Mouse (Mus musculus) G1E (cell line): ENCODE data around the gene Rps6kb1. TPM values are rescaled to one million over a fixed set of nuclear protein-coding genes. Genes with fewer than 3 reads are reported as not detected.

Experiments
- ATAC-seq: 2 replicates; pipeline ENCODE4 v1.8.0; 2016; ENCODE audit warnings: mild to moderate bottlenecking; ENCODE audit not compliant: insufficient number of reproducible peaks, poor library complexity, low FRiP score, severe bottlenecking; ENCODE audit errors: extremely low read depth
- DNase-seq: peaks from one replicate; pipeline ENCODE4 v3.0.0; 2012; ENCODE audit warnings: low spot score
- H3K27me3 ChIP-seq: 2 replicates; pipeline ENCODE4 v1.6.1; 2012; ENCODE audit warnings: mild to moderate bottlenecking, low read length, inconsistent platforms; ENCODE audit not compliant: insufficient read depth
- H3K36me3 ChIP-seq: replicated peaks from 2 replicates; pipeline ENCODE3; 2012; ENCODE audit warnings: mild to moderate bottlenecking, inconsistent platforms
- H3K4me1 ChIP-seq: 2 replicates; pipeline ENCODE4 v1.6.1; 2012; ENCODE audit warnings: low read depth, low read length, inconsistent platforms, mixed read lengths; ENCODE audit not compliant: insufficient read depth
- H3K4me3 ChIP-seq: 2 replicates; pipeline ENCODE4 v1.5.1; 2012; ENCODE audit warnings: low read depth, mild to moderate bottlenecking, inconsistent platforms, low read length, moderate library complexity, mixed read lengths
- H3K9me3 ChIP-seq: replicated peaks from 2 replicates; pipeline ENCODE4 v1.6.1; 2012; ENCODE audit warnings: inconsistent platforms
- CTCF ChIP-seq: IDR thresholded peaks from 2 replicates; pipeline ENCODE4 v1.5.1; 2012; ENCODE audit warnings: low read depth, low read length, inconsistent platforms, mixed read lengths
- GATA1 ChIP-seq: IDR thresholded peaks from 2 replicates; pipeline ENCODE4 v1.6.1; 2012; ENCODE audit warnings: borderline replicate concordance, low read length, inconsistent platforms, mixed read lengths
- GATA2 ChIP-seq: IDR thresholded peaks from 2 replicates; pipeline ENCODE4 v1.6.1; 2012; ENCODE audit warnings: low read depth, low read length, inconsistent platforms, borderline replicate concordance
- POLR2AphosphoS5 ChIP-seq: IDR thresholded peaks from 2 replicates; pipeline ENCODE4 v1.6.1; 2012; ENCODE audit warnings: low read depth, low read length, inconsistent platforms; ENCODE audit not compliant: insufficient replicate concordance
- TAL1 ChIP-seq: conservative IDR thresholded peaks from 2 replicates; pipeline ENCODE4 v1.6.1; 2012; ENCODE audit warnings: low read depth, low read length, inconsistent platforms, mixed read lengths
- polyA plus RNA-seq: library from polyadenylated mRNA; stranded (reverse); fragments of >175 nt; gene quantifications from 2 replicates; pipeline ENCODE4 v1.2.3, GENCODE M21; 2012
- total RNA-seq, 2 experiments: library from RNA; stranded (forward) in 1 of 2; stranded (reverse) in 1 of 2; fragments of 200-1000 nt in 1 of 2; fragments of >200 nt in 1 of 2; fragmentation: Nextera tagmentation in 1 of 2; gene quantifications; 2 replicates each; pipeline ENCODE4 v1.2.3; 2014 to 2017

Rps6kb1 gene
- total and polyA plus RNA-seq, 3 experiments = 17.2 to 59.9 (median 38.1) TPM

- peak; percentile 53; the same call in 1 of the 2 replicates for TF ChIP-seq CTCF
- TF ChIP-seq GATA2 = no peak
- Histone ChIP-seq H3K27me3 (no peaks in the 10 kb centered on the region), H3K4me1 (peaks cover 3% of the 10 kb centered on the region; the same call in 1 of the 2 replicates), H3K9me3 (no peaks in the 10 kb centered on the region), H3K4me3 (no peak overlapping the region), H3K36me3 (peaks cover 64% of the 10 kb centered on the region)
- DNase-seq = peak; percentile 22
- no peak for ATAC-seq
These were observed 11.8 kb downstream of the Rps6kb1 start for GRCm38 (mm10) chr11:86532834-86533233.

GRCm38 (mm10) chr11:86527528-86527927 lies 17.1 kb downstream of the Rps6kb1 start:
- no peak overlapping the region for H3K4me3 ChIP-seq
- peaks cover 87% of the 10 kb centered on the region for H3K36me3 ChIP-seq
- no peaks in the 10 kb centered on the region for H3K27me3 ChIP-seq
- H3K4me1 ChIP-seq = no peaks in the 10 kb centered on the region
- TF ChIP-seq TAL1 (no peak), GATA2 (no peak), POLR2AphosphoS5 (no peak), CTCF (no peak), GATA1 (no peak)
- no peaks in the 10 kb centered on the region for H3K9me3 ChIP-seq
- ATAC-seq = no peak
- no peak for DNase-seq

- ATAC-seq = no peak
- no peak for DNase-seq
- TF ChIP-seq GATA2 (no peak), GATA1 (no peak), POLR2AphosphoS5 (no peak), CTCF (no peak), TAL1 (no peak)
- H3K27me3 ChIP-seq = no peaks in the 10 kb centered on the region
- no peaks in the 10 kb centered on the region for H3K4me1 ChIP-seq
- H3K36me3 ChIP-seq = peaks cover 87% of the 10 kb centered on the region
- H3K4me3 ChIP-seq = no peak overlapping the region
- no peaks in the 10 kb centered on the region for H3K9me3 ChIP-seq
These were observed 24.9 kb downstream of the Rps6kb1 start for GRCm38 (mm10) chr11:86519751-86520150.

GRCm38 (mm10) chr11:86517229-86517628 lies 27.4 kb downstream of the Rps6kb1 start:
- Histone ChIP-seq H3K27me3 (no peaks in the 10 kb centered on the region), H3K9me3 (no peaks in the 10 kb centered on the region), H3K36me3 (peaks cover 78% of the 10 kb centered on the region), H3K4me3 (no peak overlapping the region), H3K4me1 (no peaks in the 10 kb centered on the region)
- ATAC-seq (no peak), DNase-seq (no peak)
- no peak for TF ChIP-seq GATA1
- TF ChIP-seq TAL1 = no peak
- TF ChIP-seq CTCF = no peak
- no peak for TF ChIP-seq POLR2AphosphoS5
- TF ChIP-seq GATA2 = no peak

- no peak for TF ChIP-seq CTCF
- no peak for DNase-seq
- H3K4me1 ChIP-seq = no peaks in the 10 kb centered on the region
- no peak overlapping the region for H3K4me3 ChIP-seq
- ATAC-seq = no peak
- no peaks in the 10 kb centered on the region for H3K9me3 ChIP-seq
- no peaks in the 10 kb centered on the region for H3K27me3 ChIP-seq
- peaks cover 78% of the 10 kb centered on the region for H3K36me3 ChIP-seq
These were observed 28.0 kb downstream of the Rps6kb1 start for GRCm38 (mm10) chr11:86516620-86517019.

- no peaks in the 10 kb centered on the region for H3K27me3 ChIP-seq
- DNase-seq (no peak), ATAC-seq (no peak)
- H3K36me3 ChIP-seq = peaks cover 82% of the 10 kb centered on the region
- no peaks in the 10 kb centered on the region for H3K9me3 ChIP-seq
- TF ChIP-seq GATA1 (no peak), GATA2 (no peak), TAL1 (no peak), CTCF (no peak)
- peaks cover 5% of the 10 kb centered on the region; the same call in 1 of the 2 replicates for H3K4me1 ChIP-seq
- H3K4me3 ChIP-seq = no peak overlapping the region
These were observed 36.6 kb downstream of the Rps6kb1 start for GRCm38 (mm10) chr11:86507991-86508390.

GRCm38 (mm10) chr11:86507334-86507733 lies 37.3 kb downstream of the Rps6kb1 start:
- ATAC-seq (no peak), DNase-seq (no peak)
- no peaks in the 10 kb centered on the region for H3K9me3 ChIP-seq
- peaks cover 83% of the 10 kb centered on the region for H3K36me3 ChIP-seq
- H3K27me3 ChIP-seq = no peaks in the 10 kb centered on the region
- TF ChIP-seq GATA1 (no peak), POLR2AphosphoS5 (no peak)
- no peak overlapping the region for H3K4me3 ChIP-seq
- peaks cover 5% of the 10 kb centered on the region; the same call in 1 of the 2 replicates for H3K4me1 ChIP-seq
